ENCODE assay signal across 8 mouse cellular contexts in the genomic region with DNA sequence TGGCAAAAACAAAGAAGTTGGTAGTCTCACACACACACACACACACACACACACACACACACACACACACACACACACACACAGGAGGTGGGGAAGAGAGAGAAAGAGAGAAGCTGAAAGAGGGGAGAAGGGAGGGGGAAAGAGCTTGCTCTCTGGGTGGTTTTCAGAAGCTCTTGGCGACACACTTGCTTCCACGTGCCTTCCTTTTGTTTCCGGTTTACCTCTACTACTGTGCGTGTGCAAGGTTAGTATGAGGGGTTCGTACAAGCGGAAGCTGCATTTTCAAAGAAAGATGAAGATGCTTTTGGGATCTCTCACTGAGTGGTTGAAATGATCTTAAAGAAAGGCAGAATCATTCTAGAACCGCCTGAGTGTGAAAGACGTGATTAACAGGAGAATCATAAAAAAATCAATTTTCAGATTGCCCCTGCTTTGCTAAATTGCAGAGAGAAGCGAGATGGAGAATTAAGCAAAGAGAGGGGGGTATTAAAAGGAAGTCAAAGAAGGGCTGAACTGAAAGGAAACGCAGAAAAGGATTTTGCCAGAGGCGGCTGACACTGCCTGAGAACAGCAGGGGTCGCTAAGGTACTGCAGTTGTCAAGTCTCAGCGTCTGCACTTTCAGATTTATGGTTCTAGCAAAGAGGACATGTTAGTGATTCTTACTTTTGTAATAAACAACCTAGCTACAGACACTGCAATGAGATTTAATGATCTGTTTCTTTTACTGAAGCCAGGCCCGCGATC.
A peak's percentile ranks its signal among the peaks of the same experiment; 100 is the strongest.
DNase-seq lines count a peak whose midpoint lies in the region; ATAC-seq and TF ChIP-seq lines count a peak whose summit lies in the region.

No protein-coding gene starts in this region.

- WGBS in embryonic facial prominence, embryonic 15.5 days = 17% methylated on average over 15 of the region's 15 CpGs
- 21% methylated on average over 15 of the region's 15 CpGs for WGBS in hindbrain, embryonic 10.5 days

- no peaks in the 10 kb centered on the region for H3K27me3 ChIP-seq in E14TG2a.4 (ENCODE audit: insufficient read depth, low read length)
- no peaks in the 10 kb centered on the region for H3K27me3 ChIP-seq in embryonic facial prominence, embryonic 15.5 days
- no peaks in the 10 kb centered on the region for H3K27me3 ChIP-seq in hindbrain, embryonic 10.5 days (ENCODE audit: insufficient read depth, poor library complexity, severe bottlenecking)

- no peak for ATAC-seq in embryonic facial prominence, embryonic 15.5 days (ENCODE audit: insufficient number of reproducible peaks, low FRiP score, low TSS enrichment, low read depth)
- ATAC-seq in granulocyte monocyte progenitor cell, adult 5-6 weeks (replicated peaks; ENCODE audit: poor library complexity, severe bottlenecking) = no peak

- peak; percentile 68 for TF ChIP-seq CTCF in E14TG2a.4 (conservative IDR thresholded peaks at IDR 0.05; ENCODE audit: low read length)

- DNase-seq in adrenal gland, postnatal 14 days = peak; percentile 66
- DNase-seq in hindbrain, embryonic 10.5 days (ENCODE audit: low spot score) = peak; percentile 63
- peak; percentile 51 to 77 for DNase-seq in layer of hippocampus, adult 8-10 months (ENCODE audit: low spot score in 2 of 2)
- DNase-seq in lung, postnatal 10 days = peak; percentile 52
- DNase-seq in right cerebral cortex, postnatal 10 days (ENCODE audit: low spot score in 2 of 2) = peak; percentile 81 to 88

- H3K9ac ChIP-seq in embryonic facial prominence, embryonic 15.5 days = no peak overlapping the region

- no peak overlapping the region for H3K27ac ChIP-seq in embryonic facial prominence, embryonic 15.5 days (replicated peaks)
- H3K27ac ChIP-seq in hindbrain, embryonic 10.5 days = peak overlapping the region; percentile 40; the same call in 1 of the 2 replicates

- H3K4me3 ChIP-seq in E14TG2a.4 (replicated peaks; ENCODE audit: low read length) = no peak overlapping the region
- peak overlapping the region; percentile 18; the same call in 1 of the 2 replicates for H3K4me3 ChIP-seq in embryonic facial prominence, embryonic 15.5 days (replicated peaks)
- H3K4me3 ChIP-seq in hindbrain, embryonic 10.5 days = 0 out of 2 replicates have a peak overlapping the region, but pooled peaks have one; percentile 20

- no peaks in the 10 kb centered on the region for H3K9me3 ChIP-seq in E14TG2a.4 (ENCODE audit: low read length)
- H3K9me3 ChIP-seq in embryonic facial prominence, embryonic 15.5 days (replicated peaks) = no peaks in the 10 kb centered on the region
- no peaks in the 10 kb centered on the region for H3K9me3 ChIP-seq in hindbrain, embryonic 10.5 days

- H3K36me3 ChIP-seq in E14TG2a.4 (ENCODE audit: insufficient read depth, low read length) = no peaks in the 10 kb centered on the region
- no peaks in the 10 kb centered on the region for H3K36me3 ChIP-seq in embryonic facial prominence, embryonic 15.5 days
- H3K36me3 ChIP-seq in hindbrain, embryonic 10.5 days = no peaks in the 10 kb centered on the region

- H3K4me2 ChIP-seq in embryonic facial prominence, embryonic 15.5 days (replicated peaks) = peak overlapping the region; percentile 40

- no peaks in the 10 kb centered on the region for H3K4me1 ChIP-seq in E14TG2a.4 (replicated peaks; ENCODE audit: low read depth, low read length)
- no peaks in the 10 kb centered on the region for H3K4me1 ChIP-seq in embryonic facial prominence, embryonic 15.5 days
- H3K4me1 ChIP-seq in hindbrain, embryonic 10.5 days (replicated peaks) = no peaks in the 10 kb centered on the region
